Mouse (Mus musculus): ENCODE measurements around the gene Srsf7. TPM values are rescaled to one million over a fixed set of nuclear protein-coding genes. Genes with fewer than 3 reads are reported as not detected.
"Not testable (repeated sequence)": the region's sequence is repeated elsewhere in the genome, so short reads cannot be mapped to it uniquely, and the experiment has no call there.

The Srsf7 gene
- total and polyA plus RNA-seq, 2 experiments from 2014 or later: 150 to 224 TPM

GRCm38 (mm10) chr17:80220131-80220530 lies 13.0 kb upstream of the Srsf7 start:
- no peaks in the 10 kb centered on the region for H3K27me3 ChIP-seq (ENCODE audit: insufficient read depth, low read length)
- WGBS: 78% methylated on average over 2 of the region's 2 CpGs
- no peaks in the 10 kb centered on the region for H3K9me3 ChIP-seq (ENCODE audit: low read length)
- ATAC-seq (ENCODE audit: low FRiP score) (no peak), DNase-seq (ENCODE audit: low spot score) (no peak)
- no peak for TF ChIP-seq CTCF (IDR thresholded peaks at IDR 0.05)
- H3K9ac ChIP-seq (replicated peaks; ENCODE audit: low read length, poor library complexity, severe bottlenecking): no peak overlapping the region
- no peak overlapping the region for H3K4me3 ChIP-seq (ENCODE audit: low read depth, low read length)
- H3K4me1 ChIP-seq (ENCODE audit: insufficient read depth, low read length): no peaks in the 10 kb centered on the region
- H3K36me3 ChIP-seq (ENCODE audit: insufficient read depth, low read length): no peaks in the 10 kb centered on the region
- no peak overlapping the region for H3K4me2 ChIP-seq (ENCODE audit: low read depth, low read length, poor library complexity, severe bottlenecking)
- H3K27ac ChIP-seq (ENCODE audit: low read depth, low read length): no peak overlapping the region

GRCm38 (mm10) chr17:80213998-80214397 lies 6.9 kb upstream of the Srsf7 start:
- not testable (repeated sequence) for H3K4me3 ChIP-seq (ENCODE audit: low read depth, low read length)

GRCm38 (mm10) chr17:80206301-80206670 lies 821 bp downstream of the Srsf7 start:
- H3K27me3 ChIP-seq (ENCODE audit: insufficient read depth, low read length): no peaks in the 10 kb centered on the region
- WGBS: under 1% methylated on average over 32 of the region's 36 CpGs
- DNase-seq (ENCODE audit: low spot score): no peak
- ATAC-seq (ENCODE audit: low FRiP score): peak; percentile 47
- peak overlapping the region; percentile 71 for H3K4me2 ChIP-seq (ENCODE audit: low read depth, low read length, poor library complexity, severe bottlenecking)
- H3K36me3 ChIP-seq (ENCODE audit: insufficient read depth, low read length): peaks cover 15% of the 10 kb centered on the region; the same call in 1 of the 2 replicates
- H3K9me3 ChIP-seq (ENCODE audit: low read length): no peaks in the 10 kb centered on the region
- H3K9ac ChIP-seq (replicated peaks; ENCODE audit: low read length, poor library complexity, severe bottlenecking): peak overlapping the region; percentile 100
- H3K4me3 ChIP-seq (ENCODE audit: low read depth, low read length): peak overlapping the region; percentile 94
- peak overlapping the region; percentile 100 for H3K27ac ChIP-seq (ENCODE audit: low read depth, low read length)
- H3K4me1 ChIP-seq (ENCODE audit: insufficient read depth, low read length): no peaks in the 10 kb centered on the region
- no peak for TF ChIP-seq CTCF (IDR thresholded peaks at IDR 0.05)

More at GRCm38 (mm10) chr17:80213998-80214397, 6.9 kb upstream of the Srsf7 start:
- H3K9ac ChIP-seq (replicated peaks; ENCODE audit: low read length, poor library complexity, severe bottlenecking); H3K4me2 ChIP-seq (ENCODE audit: low read depth, low read length, poor library complexity, severe bottlenecking); H3K9me3 ChIP-seq (ENCODE audit: low read length); H3K36me3 ChIP-seq (ENCODE audit: insufficient read depth, low read length); H3K4me1 ChIP-seq (ENCODE audit: insufficient read depth, low read length); H3K27me3 ChIP-seq (ENCODE audit: insufficient read depth, low read length); ATAC-seq (ENCODE audit: low FRiP score); H3K27ac ChIP-seq (ENCODE audit: low read depth, low read length); DNase-seq (ENCODE audit: low spot score): not testable (repeated sequence)
- WGBS: 89% methylated on average over 4 of the region's 4 CpGs

- 23% methylated on average over 5 of the region's 5 CpGs for WGBS
- Histone ChIP-seq H3K4me3 (ENCODE audit: low read depth, low read length) (peak overlapping the region; percentile 94), H3K27ac (ENCODE audit: low read depth, low read length) (peak overlapping the region; percentile 100; the same call in 1 of the 2 replicates), H3K9ac (replicated peaks; ENCODE audit: low read length, poor library complexity, severe bottlenecking) (peak overlapping the region; percentile 100), H3K36me3 (ENCODE audit: insufficient read depth, low read length) (peaks cover 17% of the 10 kb centered on the region; the same call in 1 of the 2 replicates), H3K9me3 (ENCODE audit: low read length) (no peaks in the 10 kb centered on the region), H3K4me1 (ENCODE audit: insufficient read depth, low read length) (no peaks in the 10 kb centered on the region), H3K27me3 (ENCODE audit: insufficient read depth, low read length) (no peaks in the 10 kb centered on the region), H3K4me2 (ENCODE audit: low read depth, low read length, poor library complexity, severe bottlenecking) (peak overlapping the region; percentile 71)
- no peak for DNase-seq (ENCODE audit: low spot score)
- TF ChIP-seq CTCF (IDR thresholded peaks at IDR 0.05): no peak
- no peak for ATAC-seq (ENCODE audit: low FRiP score)
Measured at GRCm38 (mm10) chr17:80205657-80206056, 1.4 kb downstream of the Srsf7 start.

- Histone ChIP-seq H3K4me1 (ENCODE audit: insufficient read depth, low read length) (no peaks in the 10 kb centered on the region), H3K9me3 (ENCODE audit: low read length) (no peaks in the 10 kb centered on the region), H3K36me3 (ENCODE audit: insufficient read depth, low read length) (peaks cover 35% of the 10 kb centered on the region), H3K27me3 (ENCODE audit: insufficient read depth, low read length) (no peaks in the 10 kb centered on the region), H3K4me3 (ENCODE audit: low read depth, low read length) (no peak overlapping the region), H3K9ac (replicated peaks; ENCODE audit: low read length, poor library complexity, severe bottlenecking) (no peak overlapping the region), H3K27ac (ENCODE audit: low read depth, low read length) (no peak overlapping the region), H3K4me2 (ENCODE audit: low read depth, low read length, poor library complexity, severe bottlenecking) (no peak overlapping the region)
- no peak for TF ChIP-seq CTCF (IDR thresholded peaks at IDR 0.05)
- DNase-seq (ENCODE audit: low spot score): no peak
- 94% methylated on average over 3 of the region's 3 CpGs for WGBS
- no peak for ATAC-seq (ENCODE audit: low FRiP score)
Measured at GRCm38 (mm10) chr17:80199160-80199778, 7.8 kb downstream of the Srsf7 start.

- WGBS: 59% methylated on average over 5 of the region's 5 CpGs
Measured at GRCm38 (mm10) chr17:80193075-80193474, 14.0 kb downstream of the Srsf7 start.

More at GRCm38 (mm10) chr17:80193075-80193474, 14.0 kb downstream of the Srsf7 start:
- H3K27me3 ChIP-seq (ENCODE audit: insufficient read depth, low read length): no peaks in the 10 kb centered on the region
- no peaks in the 10 kb centered on the region for H3K9me3 ChIP-seq (ENCODE audit: low read length)
- TF ChIP-seq CTCF (IDR thresholded peaks at IDR 0.05): peak; percentile 74
- no peak for ATAC-seq (ENCODE audit: low FRiP score)
- DNase-seq (ENCODE audit: low spot score): peak; percentile 79
- no peak overlapping the region for H3K4me2 ChIP-seq (ENCODE audit: low read depth, low read length, poor library complexity, severe bottlenecking)
- no peak overlapping the region for H3K9ac ChIP-seq (replicated peaks; ENCODE audit: low read length, poor library complexity, severe bottlenecking)
- no peak overlapping the region for H3K27ac ChIP-seq (ENCODE audit: low read depth, low read length)
- H3K36me3 ChIP-seq (ENCODE audit: insufficient read depth, low read length): peaks cover 13% of the 10 kb centered on the region
- no peak overlapping the region for H3K4me3 ChIP-seq (ENCODE audit: low read depth, low read length)
- H3K4me1 ChIP-seq (ENCODE audit: insufficient read depth, low read length): no peaks in the 10 kb centered on the region
